Mouse (Mus musculus): ENCODE data around the gene Alkbh6.
A peak's percentile ranks its signal among the peaks of the same experiment; 100 is the strongest.

Gene Alkbh6

DNA sequence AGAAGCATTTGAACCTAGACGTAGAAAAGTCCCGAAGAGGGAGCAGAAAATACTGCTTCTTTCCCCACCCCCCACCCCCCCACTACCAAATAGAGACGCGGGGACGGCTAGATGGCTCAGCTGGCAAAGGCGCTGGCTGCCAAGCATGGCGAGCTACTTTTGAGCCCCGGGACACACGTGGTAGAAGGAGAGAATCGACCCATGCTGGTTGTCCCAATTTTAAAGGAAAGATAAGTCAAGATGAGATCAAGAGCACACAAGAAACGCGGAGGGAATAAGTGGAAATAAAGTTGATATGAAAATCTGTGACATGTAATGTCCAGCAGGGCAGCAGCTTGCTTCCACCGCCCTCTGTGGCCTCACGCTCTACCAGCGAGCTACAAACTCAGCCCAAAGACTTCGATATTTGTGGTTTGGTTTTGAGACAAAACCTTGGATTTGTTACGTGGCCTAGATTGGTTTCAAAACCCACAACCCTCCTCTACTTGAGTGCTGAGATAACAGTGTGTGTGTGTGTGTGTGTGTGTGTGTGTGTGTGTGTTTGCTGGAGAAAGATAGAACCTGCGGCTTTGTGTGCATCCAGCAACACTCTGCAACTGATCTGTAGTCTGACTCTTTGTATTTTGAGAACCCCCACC is 24.2 kb downstream of the Alkbh6 start:
- no peak for DNase-seq

- DNase-seq, result peak; percentile 78 to 87
These were observed 24.9 kb downstream of the Alkbh6 start for GRCm38 (mm10) chr7:30333436-30333835.

GRCm38 (mm10) chr7:30334563-30334962 is 26.0 kb downstream of the Alkbh6 start:
- DNase-seq, result no peak

- DNase-seq, result no peak
These were observed 27.2 kb downstream of the Alkbh6 start for GRCm38 (mm10) chr7:30335688-30336087.

- peak; percentile 64 to 85 for DNase-seq
These were observed 27.9 kb downstream of the Alkbh6 start for GRCm38 (mm10) chr7:30336384-30336783.

DNA sequence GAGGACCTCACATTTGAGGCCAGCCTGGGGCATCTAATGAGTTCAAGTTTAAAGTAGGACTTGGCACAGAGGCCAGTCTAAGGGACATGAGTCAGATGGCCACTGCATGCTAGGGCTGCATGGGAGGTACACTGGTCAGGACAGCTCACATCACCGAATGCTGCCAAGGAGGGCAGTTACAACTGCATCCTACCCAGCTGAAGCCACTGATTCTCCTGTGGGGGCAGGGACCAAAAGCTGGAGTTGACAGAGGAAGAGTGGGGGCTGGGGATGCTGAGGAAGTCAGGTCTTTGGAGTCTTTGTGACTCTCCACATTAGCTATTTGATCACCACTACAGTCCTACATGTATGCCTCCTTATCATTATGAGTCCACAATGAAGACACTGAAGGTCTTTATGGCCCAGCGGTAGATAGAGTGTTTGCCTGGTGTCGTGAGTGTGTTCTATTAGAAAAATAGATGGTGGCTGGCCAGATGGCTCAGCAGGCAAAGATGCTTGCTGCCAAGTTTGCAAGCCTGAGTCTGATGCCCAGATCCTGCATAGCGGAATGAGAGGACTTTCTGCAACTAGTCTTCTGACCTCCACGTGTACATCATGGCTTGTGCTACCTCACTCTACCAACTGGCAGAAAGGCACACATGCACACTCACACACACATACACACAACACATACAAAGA is 31.1 kb downstream of the Alkbh6 start:
- DNase-seq, result no peak

DNA sequence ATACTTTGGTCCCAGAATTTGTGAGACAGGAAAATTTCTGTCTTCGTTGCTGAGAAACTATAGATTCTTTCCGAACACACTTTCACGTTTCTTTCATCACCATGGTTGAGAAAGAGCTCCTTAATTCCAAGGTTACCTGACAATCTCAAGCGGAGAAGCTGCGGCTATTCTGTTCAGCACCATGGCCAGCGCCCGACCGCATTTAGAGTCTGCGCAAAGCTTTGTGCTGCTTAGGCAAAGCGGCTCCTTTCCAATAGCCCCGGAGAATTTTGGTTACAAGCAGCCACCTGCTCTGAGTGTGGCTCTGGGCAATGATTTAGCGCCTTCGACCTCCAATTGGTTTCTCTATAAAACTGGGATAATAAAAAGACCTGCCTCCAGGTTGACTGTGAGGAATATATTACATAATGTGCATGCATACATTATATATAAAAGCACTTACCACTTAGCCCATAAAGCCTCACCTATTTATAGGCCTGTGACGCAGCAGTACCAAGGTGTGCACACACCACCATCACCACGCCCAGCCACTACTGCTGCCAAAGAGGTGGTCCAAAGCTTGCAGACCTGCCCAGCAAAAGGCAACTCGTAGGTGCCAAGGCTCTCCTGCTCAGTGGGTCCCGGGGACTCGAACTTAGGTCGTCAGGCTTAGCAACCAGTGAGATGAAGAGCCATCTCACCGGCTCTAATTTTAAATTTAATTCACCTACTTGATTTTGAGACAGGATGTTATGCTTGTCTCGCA is 38.3 kb downstream of the Alkbh6 start:
- peak; percentile 43 to 70 for DNase-seq

DNA sequence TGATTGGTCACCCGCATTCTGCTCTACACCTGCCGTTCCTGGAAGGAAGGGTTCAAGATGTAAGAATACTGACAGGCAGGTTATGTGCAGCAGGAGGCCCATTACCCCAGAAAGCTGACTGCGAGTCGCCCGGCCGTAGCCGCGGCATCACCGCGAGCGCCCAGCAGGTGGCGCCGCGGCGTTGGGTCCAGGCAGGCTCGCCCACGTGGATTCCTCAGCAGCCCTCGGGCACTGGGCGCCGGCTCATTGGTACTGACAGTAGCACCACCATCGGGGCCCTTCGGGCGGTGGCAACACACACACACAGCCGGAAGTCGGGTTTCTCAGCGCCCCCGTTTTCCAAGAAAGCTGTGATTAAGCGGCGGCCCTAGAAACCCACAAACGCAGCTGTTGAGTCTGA is 39.3 kb downstream of the Alkbh6 start:
- DNase-seq, result peak; percentile 41 to 62

- peak; percentile 67 to 85 for DNase-seq
These were observed 44.8 kb downstream of the Alkbh6 start for GRCm38 (mm10) chr7:30353279-30353822.

DNA sequence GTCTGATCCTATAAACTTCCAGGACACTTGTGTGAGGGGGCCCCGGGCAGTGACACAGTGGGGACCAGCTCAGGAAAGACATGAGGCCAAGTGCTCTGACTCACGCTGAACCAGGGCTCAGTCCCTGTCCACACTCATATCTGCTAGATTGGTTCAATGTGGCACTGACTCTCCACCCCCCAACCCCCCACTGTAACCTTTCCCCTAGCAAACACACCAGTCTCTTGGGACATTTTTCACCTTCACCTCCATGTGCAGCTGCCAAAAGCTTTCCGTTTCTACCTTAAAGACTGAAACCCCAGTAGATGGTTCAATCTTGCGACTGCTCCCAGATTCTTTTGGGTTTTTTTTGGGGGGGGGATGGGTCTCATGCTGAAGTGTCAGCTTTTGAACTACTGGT is 45.5 kb downstream of the Alkbh6 start:
- no peak for DNase-seq

- DNase-seq, result peak in 1 of 2 experiments; percentile 48
These were observed 50.1 kb downstream of the Alkbh6 start for GRCm38 (mm10) chr7:30358378-30359186.

DNA sequence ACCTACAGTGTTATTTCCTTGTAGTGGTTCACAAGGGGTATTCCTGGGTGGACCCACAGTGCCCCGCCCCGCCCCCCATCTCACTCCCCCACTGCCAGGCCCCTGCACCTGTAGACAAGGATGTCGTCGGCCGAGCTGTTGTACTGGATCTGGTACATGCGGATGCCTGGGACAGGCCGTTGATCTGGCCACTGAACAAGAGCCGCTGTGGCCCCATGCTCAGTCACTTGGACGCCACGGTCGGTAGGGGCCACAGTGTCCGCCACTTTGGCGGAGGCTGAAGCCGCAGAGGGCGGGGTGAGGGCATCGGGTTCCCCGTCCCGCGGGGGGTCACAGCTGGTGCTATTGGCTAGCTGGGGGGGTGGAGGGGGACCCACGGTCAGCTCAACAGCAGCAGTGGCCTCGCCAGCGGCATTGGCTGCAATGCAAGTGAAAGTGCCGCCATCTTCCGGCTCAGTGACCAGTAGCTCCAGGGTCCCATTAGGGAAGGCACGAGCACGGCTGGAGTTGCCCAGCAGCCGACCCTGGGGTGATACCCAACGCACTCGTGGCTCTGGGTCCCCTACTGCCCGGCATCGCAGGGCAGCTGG is 50.9 kb downstream of the Alkbh6 start:
- peak in 1 of 2 experiments; percentile 39 for DNase-seq

GRCm38 (mm10) chr7:30360028-30360427 is 51.5 kb downstream of the Alkbh6 start:
- no peak for DNase-seq

DNA sequence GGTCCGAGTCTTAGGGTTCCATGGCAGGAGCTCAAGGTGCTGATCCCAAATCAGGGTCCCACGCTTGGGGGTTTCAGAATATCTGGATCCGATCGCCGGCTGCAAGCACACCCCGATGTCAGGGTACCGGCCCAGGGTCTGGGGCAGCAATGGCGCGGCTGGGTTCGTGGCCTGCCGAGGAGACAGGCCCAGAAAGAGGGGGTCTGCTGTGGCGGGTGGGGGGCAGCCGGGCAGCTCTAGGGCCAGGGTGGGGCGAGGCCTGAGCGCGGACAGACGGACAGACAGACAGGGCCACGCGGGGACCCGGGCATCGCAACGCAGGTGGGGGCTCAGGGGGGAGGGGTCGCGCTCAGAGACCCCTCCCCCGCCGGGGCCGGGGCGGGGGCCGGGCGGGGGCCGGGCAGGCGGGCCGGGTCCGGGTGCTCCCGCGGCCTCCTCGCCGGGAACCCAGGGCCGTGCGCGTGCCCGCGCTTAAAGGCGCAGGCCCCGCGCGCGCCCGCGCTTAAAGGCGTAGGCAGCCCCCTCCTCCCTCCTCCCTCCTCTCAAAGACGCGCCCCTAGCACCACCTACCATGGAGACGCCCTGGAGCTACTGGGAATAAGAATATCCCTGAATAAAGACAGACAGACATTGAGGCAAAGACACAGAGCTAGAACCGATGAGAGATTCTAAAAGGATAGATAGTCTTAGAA is 54.3 kb downstream of the Alkbh6 start, which contains the start of gene Lrfn3:
Gene Lrfn3 (minus strand): TSS at position 121 of the 692 bp plus-strand sequence.
- no peak for DNase-seq

DNA sequence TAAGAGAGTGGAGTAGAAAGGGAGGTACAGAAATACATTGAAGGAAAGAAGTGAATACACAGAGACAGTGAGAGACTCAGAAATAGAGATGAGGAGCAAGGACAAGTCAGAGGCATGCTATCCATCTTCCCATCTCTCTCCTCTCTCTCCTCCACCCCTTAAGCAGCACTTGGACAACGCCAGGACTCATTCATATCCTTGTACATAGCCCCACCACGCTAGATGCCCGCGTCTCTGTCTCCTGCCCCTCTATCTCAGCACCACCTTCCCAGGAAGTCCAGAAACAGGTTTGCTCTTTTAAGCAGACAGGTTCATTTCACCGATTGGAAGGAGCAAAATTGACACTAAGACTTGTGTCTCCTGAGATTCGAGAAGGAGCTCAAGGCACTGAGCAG is 54.8 kb downstream of the Alkbh6 start:
- no peak for DNase-seq

Data from kidney, adult 8-10 months (tissue).